Comparison of ENCODE assay signal across 30 mouse cellular contexts in genomic region chr17:56348128-56348527, GRCm38 (mm10). TPM values are rescaled to one million over a fixed set of nuclear protein-coding genes. Genes with fewer than 3 reads are reported as not detected.
DNase-seq lines count a peak whose midpoint lies in the region; ATAC-seq lines count a peak whose summit lies in the region.
"Had no signal": no experiment of that assay in that cellular context is flagged by ENCODE, and none has a peak within 500 bp of the region (broad histone marks: within the 10 kb centered on the region; RNA-seq: fewer than 3 reads in every experiment).

No protein-coding gene starts in this region.

- no peaks in the 10 kb centered on the region for H3K27me3 ChIP-seq in hindbrain, embryonic 13.5 days
- H3K27me3 ChIP-seq in hindbrain, embryonic 16.5 days (replicated peaks; ENCODE audit: control insufficient read depth, insufficient read depth, low read length), result no peaks in the 10 kb centered on the region
- H3K27me3 ChIP-seq in liver, embryonic 12.5 days (replicated peaks), result no peaks in the 10 kb centered on the region
- H3K27me3 ChIP-seq: forebrain, embryonic 13.5 days; midbrain, embryonic 15.5 days; neural tube, embryonic 12.5 days had no signal

- no peaks in the 10 kb centered on the region for H3K9me3 ChIP-seq in hindbrain, embryonic 13.5 days
- H3K9me3 ChIP-seq in hindbrain, embryonic 16.5 days (ENCODE audit: control insufficient read depth, low read length), result no peaks in the 10 kb centered on the region
- no peaks in the 10 kb centered on the region for H3K9me3 ChIP-seq in liver, embryonic 12.5 days (replicated peaks)
- H3K9me3 ChIP-seq: embryonic facial prominence, embryonic 10.5 days; forebrain, embryonic 13.5 days; limb, embryonic 10.5 days; midbrain, embryonic 15.5 days; neural tube, embryonic 12.5 days had no signal

- peaks cover 49% of the 10 kb centered on the region for H3K4me1 ChIP-seq in hindbrain, embryonic 13.5 days (replicated peaks)
- H3K4me1 ChIP-seq in hindbrain, embryonic 16.5 days (ENCODE audit: control insufficient read depth, insufficient read depth, low read depth, low read length), result peaks cover 7% of the 10 kb centered on the region; the same call in 1 of the 2 replicates
- peaks cover 71% of the 10 kb centered on the region for H3K4me1 ChIP-seq in liver, embryonic 12.5 days
- H3K4me1 ChIP-seq: limb, embryonic 10.5 days; neural tube, embryonic 12.5 days had no signal

- H3K27ac ChIP-seq in hindbrain, embryonic 13.5 days, result no peak overlapping the region
- H3K27ac ChIP-seq in hindbrain, embryonic 16.5 days (ENCODE audit: low read depth, low read length), result no peak overlapping the region
- H3K27ac ChIP-seq in liver, embryonic 12.5 days, result peak overlapping the region; percentile 66
- H3K27ac ChIP-seq: embryonic facial prominence, embryonic 10.5 days; forebrain, embryonic 13.5 days; limb, embryonic 10.5 days; midbrain, embryonic 15.5 days; neural tube, embryonic 12.5 days had no signal

- 70% methylated on average over 4 of the region's 4 CpGs for WGBS in hindbrain, embryonic 13.5 days
- WGBS in hindbrain, embryonic 16.5 days, result 73% methylated on average over 4 of the region's 4 CpGs
- WGBS in liver, embryonic 12.5 days (ENCODE audit: insufficient replicate concordance), result 40% methylated on average over 4 of the region's 4 CpGs

- H3K36me3 ChIP-seq in hindbrain, embryonic 13.5 days, result peaks cover 29% of the 10 kb centered on the region
- no peaks in the 10 kb centered on the region; the same call in 1 of the 2 replicates for H3K36me3 ChIP-seq in hindbrain, embryonic 16.5 days (ENCODE audit: control insufficient read depth, insufficient read depth, low read length)
- H3K36me3 ChIP-seq in liver, embryonic 12.5 days, result peaks cover 20% of the 10 kb centered on the region

- no peak overlapping the region for H3K4me3 ChIP-seq in hindbrain, embryonic 13.5 days
- no peak overlapping the region for H3K4me3 ChIP-seq in hindbrain, embryonic 16.5 days (ENCODE audit: low read length)
- no peak overlapping the region for H3K4me3 ChIP-seq in liver, embryonic 12.5 days
- H3K4me3 ChIP-seq: embryonic facial prominence, embryonic 10.5 days; forebrain, embryonic 13.5 days; limb, embryonic 10.5 days; midbrain, embryonic 15.5 days; neural tube, embryonic 12.5 days had no signal

- DNase-seq in cerebellum, adult 8-10 months, result peak; percentile 17
- DNase-seq in cerebellum, adult 9-10 months, result no peak
- DNase-seq in left cerebral cortex, adult 11 months (ENCODE audit: low spot score), result no peak
- DNase-seq: adrenal gland, postnatal 10 days; cerebellum, postnatal 10 days; gastrocnemius, postnatal 10 days; heart, postnatal 36 days; kidney, adult 2 months; kidney, postnatal 10 days; lung, postnatal 10 days; retina, postnatal 1 day; right cerebral cortex, postnatal 25 days; thymus, postnatal 36 days had no signal

- no peak overlapping the region for H3K4me2 ChIP-seq in hindbrain, embryonic 13.5 days
- H3K4me2 ChIP-seq in hindbrain, embryonic 16.5 days (ENCODE audit: low read length), result no peak overlapping the region
- peak overlapping the region; percentile 51 for H3K4me2 ChIP-seq in liver, embryonic 12.5 days
- H3K4me2 ChIP-seq: forebrain, embryonic 13.5 days; midbrain, embryonic 15.5 days; neural tube, embryonic 12.5 days had no signal

- no peak for ATAC-seq in hindbrain, embryonic 13.5 days (ENCODE audit: low FRiP score)
- ATAC-seq in hindbrain, embryonic 16.5 days, result no peak
- ATAC-seq in liver, embryonic 12.5 days, result peak; percentile 84
- ATAC-seq in megakaryocyte progenitor cell, adult 5-6 weeks (replicated peaks; ENCODE audit: poor library complexity), result peak; percentile 62
- ATAC-seq in frontal cortex, adult (ENCODE audit: low TSS enrichment), result no peak
- ATAC-seq: forebrain, embryonic 13.5 days; inflammation-experienced regulatory T-cells, adult 6 months; midbrain, embryonic 15.5 days had no signal

- peak overlapping the region; percentile 19; the same call in 1 of the 2 replicates for H3K9ac ChIP-seq in hindbrain, embryonic 13.5 days
- no peak overlapping the region for H3K9ac ChIP-seq in hindbrain, embryonic 16.5 days (ENCODE audit: low read depth, low read length)
- H3K9ac ChIP-seq in liver, embryonic 12.5 days, result peak overlapping the region; percentile 52; the same call in 1 of the 2 replicates
- H3K9ac ChIP-seq: midbrain, embryonic 15.5 days; neural tube, embryonic 12.5 days had no signal

RNA-seq across cellular contexts. Expression of gene Kdm4b, which starts 22.3 kb away (rescaled TPM):
- 66.0 and 66.7 TPM in 2 replicates for polyA plus RNA-seq in hindbrain, embryonic 13.5 days (2015; fragmentation: Nextera tagmentation; extraction: Ambion mirVana)
- polyA plus RNA-seq in hindbrain, embryonic 16.5 days (2015; fragmentation: Nextera tagmentation; extraction: Ambion mirVana), result 53.5 and 70.3 TPM in 2 replicates
- polyA plus RNA-seq in liver, embryonic 12.5 days (2016; fragmentation: Nextera tagmentation; extraction: Ambion mirVana), result 13.6 and 13.9 TPM in 2 replicates
- 6.7 and 8.5 TPM in 2 replicates for total RNA-seq in megakaryocyte progenitor cell, adult 5-6 weeks (2015)
- 5.9 and 7.3 TPM in 2 replicates for total RNA-seq in megakaryocyte progenitor cell, adult 5-6 weeks (2017)

RNA-seq across cellular contexts. Expression of gene Uhrf1, which starts 45.0 kb away (rescaled TPM):
- 27.1 and 29.6 TPM in 2 replicates for polyA plus RNA-seq in hindbrain, embryonic 13.5 days (2015; fragmentation: Nextera tagmentation; extraction: Ambion mirVana)
- 23.3 and 28.2 TPM in 2 replicates for polyA plus RNA-seq in hindbrain, embryonic 16.5 days (2015; fragmentation: Nextera tagmentation; extraction: Ambion mirVana)
- 153 and 154 TPM in 2 replicates for polyA plus RNA-seq in liver, embryonic 12.5 days (2016; fragmentation: Nextera tagmentation; extraction: Ambion mirVana)
- total RNA-seq in megakaryocyte progenitor cell, adult 5-6 weeks (2015), result 67.8 and 80.7 TPM in 2 replicates
- 151 and 160 TPM in 2 replicates for total RNA-seq in megakaryocyte progenitor cell, adult 5-6 weeks (2017)

RNA-seq across cellular contexts. Expression of gene Arrdc5, which starts 48.0 kb away (rescaled TPM):
- polyA plus RNA-seq in hindbrain, embryonic 13.5 days (2015; fragmentation: Nextera tagmentation; extraction: Ambion mirVana), result not detected in 2 replicates
- not detected in 2 replicates for polyA plus RNA-seq in hindbrain, embryonic 16.5 days (2015; fragmentation: Nextera tagmentation; extraction: Ambion mirVana)
- not detected in 2 replicates for polyA plus RNA-seq in liver, embryonic 12.5 days (2016; fragmentation: Nextera tagmentation; extraction: Ambion mirVana)
- not detected in 2 replicates for total RNA-seq in megakaryocyte progenitor cell, adult 5-6 weeks (2015)
- not detected in 2 replicates for total RNA-seq in megakaryocyte progenitor cell, adult 5-6 weeks (2017)
- total RNA-seq: adrenal gland, postnatal 10 days; gastrocnemius, postnatal 10 days; granulocyte monocyte progenitor cell, adult 5-6 weeks; heart, postnatal 36 days; layer of hippocampus, postnatal 14 days; liver, adult 2 months had no signal
- polyA plus RNA-seq: cortical plate, adult 2 months; embryonic facial prominence, embryonic 10.5 days; forebrain, embryonic 13.5 days; heart, embryonic 14.5 days; inflammation-experienced regulatory T-cells, adult 6 months; kidney, adult 2 months; limb, embryonic 10.5 days; liver, adult 2 months; midbrain, embryonic 15.5 days; neural tube, embryonic 12.5 days; stomach, embryonic 14.5 days had no signal

RNA-seq across cellular contexts. Expression of gene Plin3, which starts 55.5 kb away (rescaled TPM):
- 20.0 and 23.5 TPM in 2 replicates for polyA plus RNA-seq in hindbrain, embryonic 13.5 days (2015; fragmentation: Nextera tagmentation; extraction: Ambion mirVana)
- polyA plus RNA-seq in hindbrain, embryonic 16.5 days (2015; fragmentation: Nextera tagmentation; extraction: Ambion mirVana), result 15.5 and 21.1 TPM in 2 replicates
- polyA plus RNA-seq in liver, embryonic 12.5 days (2016; fragmentation: Nextera tagmentation; extraction: Ambion mirVana), result 28.3 and 30.2 TPM in 2 replicates
- total RNA-seq in megakaryocyte progenitor cell, adult 5-6 weeks (2015), result 7.3 and 8.1 TPM in 2 replicates
- 28.1 TPM in 2 replicates for total RNA-seq in megakaryocyte progenitor cell, adult 5-6 weeks (2017)

Comparison
In these comparisons a context has a peak if more than half of its experiments do, and no peak if none do; other contexts are left out.
1. ATAC-seq: peak in liver, embryonic 12.5 days (single experiment) and megakaryocyte progenitor cell, adult 5-6 weeks (single experiment); none in hindbrain, embryonic 13.5 days (single experiment), hindbrain, embryonic 16.5 days (single experiment) and frontal cortex, adult (single experiment).